Mouse (Mus musculus) testis, adult 10 weeks (tissue): ENCODE results near the gene Cntnap5c. TPM values are rescaled to one million over a fixed set of nuclear protein-coding genes. Genes with fewer than 3 reads are reported as not detected.

Experiments
- polyA plus RNA-seq: library from polyadenylated mRNA; stranded (reverse); fragments of 350-450 nt; fragmentation: Illumina TruSeq; extraction: RNeasy Lipid Tissue Mini Kit (QIAGEN cat#74804); gene quantifications from one replicate; pipeline ENCODE4 v1.2.3, GENCODE M21; 2014; ENCODE audit warnings: low read depth, low replicate concordance

Cntnap5c gene
- polyA plus RNA-seq: 1.8 TPM

GRCm38 (mm10) chr17:57768622-57769610, at the start of gene Cntnap5c:
Gene Cntnap5c (plus strand): TSS chr17:57769570.

GRCm38 (mm10) chr17:57742119-57742518, 27.3 kb upstream of the Cntnap5c start, which contains the start of gene Gm21834:
Gene Gm21834 (minus strand): TSS chr17:57742219.

Other genes with a start within 250 kb of the Cntnap5c start
- gene Vmn2r120, start 224.1 kb upstream of the Cntnap5c start, polyA plus RNA-seq: not detected
- gene Gm21834, start 27.4 kb upstream of the Cntnap5c start, polyA plus RNA-seq: not detected